Mouse (Mus musculus) thymus, adult 2 months (tissue): Measurements from ENCODE around the gene Parvg.

Source experiments
- CTCF ChIP-seq: fragments of 200-500 bp; IDR thresholded peaks from 2 replicates; pipeline ENCODE4 v1.5.1; 2012; ENCODE audit warnings: mild to moderate bottlenecking, control low read depth, low read length, moderate library complexity, borderline replicate concordance; ENCODE audit not compliant: control insufficient read depth, poor library complexity, insufficient read depth; ENCODE audit errors: extremely low read depth
- POLR2A ChIP-seq: fragments of 200-500 bp; IDR thresholded peaks from 2 replicates; pipeline ENCODE4 v1.6.1; 2012; ENCODE audit warnings: mild to moderate bottlenecking, low read length, control low read depth, moderate library complexity; ENCODE audit not compliant: control insufficient read depth, poor library complexity, insufficient read depth; ENCODE audit errors: extremely low read depth

DNA sequence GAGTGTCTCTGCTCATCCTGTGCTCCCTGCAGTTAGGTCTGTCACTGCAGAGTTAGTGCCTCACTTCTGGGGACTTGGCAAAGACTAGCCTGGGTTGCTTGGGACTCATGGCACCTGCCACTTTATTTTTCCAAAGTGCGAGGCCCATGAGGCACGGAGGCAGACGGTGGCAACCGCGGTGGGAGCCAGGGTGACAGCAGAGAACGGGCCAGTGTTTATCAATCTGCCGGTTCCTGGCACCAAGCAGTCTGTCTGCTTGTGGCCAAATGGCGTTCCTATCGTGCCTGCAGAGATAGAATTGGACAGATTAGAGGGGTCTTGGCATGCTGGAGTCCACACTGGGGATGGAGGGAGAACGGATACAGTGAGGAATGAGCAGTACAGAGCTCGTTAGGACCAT is 13.6 kb upstream of the Parvg start:
- TF ChIP-seq CTCF = no peak
- no peak for TF ChIP-seq POLR2A
